Mouse (Mus musculus): ENCODE data around the gene Cps1. TPM values are rescaled to one million over a fixed set of nuclear protein-coding genes. Genes with fewer than 3 reads are reported as not detected.

Gene Cps1
- polyA plus RNA-seq, 1 experiment from 2014 or later, result 0.11 TPM

Other genes starting within 250 kb of the Cps1 start
- 491 and 610 TPM in 2 replicates for gene Myl1, start 177.6 kb upstream of the Cps1 start, polyA plus RNA-seq (2014; fragmentation: Nextera tagmentation; extraction: Ambion mirVana)
- 80.4 and 85.4 TPM in 2 replicates for gene Lancl1, start 84.2 kb upstream of the Cps1 start, polyA plus RNA-seq (2014; fragmentation: Nextera tagmentation; extraction: Ambion mirVana)